ENCODE assay signal across 17 mouse cellular contexts in the genomic region with DNA sequence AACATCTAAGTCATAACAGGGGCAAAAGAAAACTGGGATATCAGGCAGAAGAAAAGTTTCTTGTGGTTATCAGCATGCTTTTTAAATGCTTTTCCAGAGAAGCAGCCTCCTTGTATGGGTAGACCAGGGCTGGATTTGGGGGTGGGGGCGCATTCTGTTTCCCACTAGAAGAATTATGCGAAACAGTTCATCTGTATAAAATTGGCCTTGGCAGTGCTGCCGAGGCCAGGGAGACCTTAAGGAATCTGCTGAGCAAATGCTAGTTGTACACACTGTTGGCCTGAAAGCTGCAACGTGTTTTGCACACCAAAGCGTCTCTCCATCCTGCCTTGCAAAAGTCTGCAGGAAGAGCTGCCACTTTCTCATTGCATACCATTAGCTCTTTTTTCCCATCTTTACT.
A peak's percentile ranks its signal among the peaks of the same experiment; 100 is the strongest.
DNase-seq lines count a peak whose midpoint lies in the region; ATAC-seq and TF ChIP-seq lines count a peak whose summit lies in the region.
"Had no signal": no experiment of that assay in that cellular context is flagged by ENCODE, and none has a peak within 500 bp of the region (broad histone marks: within the 10 kb centered on the region; RNA-seq: fewer than 3 reads in every experiment).

No protein-coding gene starts in this region.

- WGBS in neural tube, embryonic 13.5 days, result 44% methylated on average over 5 of the region's 5 CpGs
- WGBS in heart, embryonic 10.5 days, result 76% methylated on average over 5 of the region's 5 CpGs

- H3K9ac ChIP-seq in neural tube, embryonic 13.5 days, result no peak overlapping the region
- H3K9ac ChIP-seq: embryonic facial prominence, embryonic 13.5 days; liver, embryonic 13.5 days; lung, embryonic 15.5 days had no signal

- no peak for TF ChIP-seq CTCF in layer of hippocampus, adult 2 months (conservative IDR thresholded peaks at IDR 0.05)

- peaks cover 61% of the 10 kb centered on the region for H3K36me3 ChIP-seq in neural tube, embryonic 13.5 days
- H3K36me3 ChIP-seq in heart, embryonic 10.5 days, result peaks cover 80% of the 10 kb centered on the region

- ATAC-seq in neural tube, embryonic 13.5 days (ENCODE audit: low read depth), result peak; percentile 68; the same call in 1 of the 2 replicates

- no peak overlapping the region for H3K4me3 ChIP-seq in layer of hippocampus, adult 2 months
- H3K4me3 ChIP-seq in neural tube, embryonic 13.5 days, result no peak overlapping the region
- no peak overlapping the region for H3K4me3 ChIP-seq in heart, embryonic 10.5 days
- H3K4me3 ChIP-seq: embryonic facial prominence, embryonic 13.5 days; heart, adult 2 months; liver, embryonic 13.5 days; lung, embryonic 15.5 days had no signal

- DNase-seq in cerebellum, postnatal 10 days, result peak; percentile 32 to 51
- no peak for DNase-seq in cerebellum, adult 9-10 months
- no peak for DNase-seq in layer of hippocampus, adult 2 months (ENCODE audit: low spot score in 2 of 2)
- DNase-seq in layer of hippocampus, adult 9-10 months (ENCODE audit: low spot score), result no peak
- DNase-seq in neural tube, embryonic 10.5 days (ENCODE audit: extremely low spot score, low spot score), result no peak
- peak; percentile 66 for DNase-seq in retina, postnatal 1 day
- DNase-seq in heart, embryonic 10.5 days (ENCODE audit: low spot score), result no peak
- DNase-seq: adrenal gland, adult 2 months; heart, adult 2 months; kidney, adult 8-10 months; kidney, postnatal 36 days; layer of hippocampus, postnatal 36 days; liver, embryonic 13.5 days had no signal

- no peaks in the 10 kb centered on the region for H3K27me3 ChIP-seq in neural tube, embryonic 13.5 days
- no peaks in the 10 kb centered on the region for H3K27me3 ChIP-seq in heart, embryonic 10.5 days (ENCODE audit: insufficient read depth, poor library complexity, severe bottlenecking)
- H3K27me3 ChIP-seq: CH12.LX; embryonic facial prominence, embryonic 13.5 days; liver, embryonic 13.5 days; lung, embryonic 15.5 days had no signal

- H3K27ac ChIP-seq in layer of hippocampus, adult 2 months, result peak overlapping the region; percentile 89
- no peak overlapping the region for H3K27ac ChIP-seq in neural tube, embryonic 13.5 days (replicated peaks)
- H3K27ac ChIP-seq in heart, embryonic 10.5 days, result no peak overlapping the region
- H3K27ac ChIP-seq: embryonic facial prominence, embryonic 13.5 days; heart, adult 2 months; liver, embryonic 13.5 days; lung, embryonic 15.5 days had no signal

- peaks cover 43% of the 10 kb centered on the region for H3K4me1 ChIP-seq in neural tube, embryonic 13.5 days (replicated peaks)
- 0 out of 2 replicates have a peak, but pooled peaks cover 4% of the 10 kb centered on the region for H3K4me1 ChIP-seq in heart, embryonic 10.5 days
- H3K4me1 ChIP-seq: liver, embryonic 13.5 days had no signal

- H3K4me2 ChIP-seq in neural tube, embryonic 13.5 days, result no peak overlapping the region
- H3K4me2 ChIP-seq: embryonic facial prominence, embryonic 13.5 days; liver, embryonic 13.5 days; lung, embryonic 15.5 days had no signal

- H3K9me3 ChIP-seq in neural tube, embryonic 13.5 days, result no peaks in the 10 kb centered on the region
- H3K9me3 ChIP-seq in heart, embryonic 10.5 days, result no peaks in the 10 kb centered on the region
- H3K9me3 ChIP-seq: embryonic facial prominence, embryonic 13.5 days; liver, embryonic 13.5 days; lung, embryonic 15.5 days had no signal

Comparison
In these comparisons a context has a peak if more than half of its experiments do, and no peak if none do; other contexts are left out.
1. DNase-seq: peak in cerebellum, postnatal 10 days (2 of 2) and retina, postnatal 1 day (single experiment); none in cerebellum, adult 9-10 months (single experiment), layer of hippocampus, adult 2 months (0 of 2), layer of hippocampus, adult 9-10 months (single experiment), neural tube, embryonic 10.5 days (single experiment) and heart, embryonic 10.5 days (single experiment).